Mouse (Mus musculus) heart, adult 2 months (tissue): ENCODE measurements around the gene Padi1. TPM values are rescaled to one million over a fixed set of nuclear protein-coding genes. Genes with fewer than 3 reads are reported as not detected.

Experiments
- DNase-seq, 2 experiments: peaks; one replicate each; pipeline ENCODE4 v3.0.0; 2021
- H3K27ac ChIP-seq: fragments of 200-600 bp; 2 replicates; pipeline ENCODE4 v1.8.1; 2022
- H3K27me3 ChIP-seq: fragments of 200-500 bp; 2 replicates; pipeline ENCODE4 v1.6.1; 2012; ENCODE audit warnings: mild to moderate bottlenecking, low read length, inconsistent platforms, mixed read lengths; ENCODE audit not compliant: control insufficient read depth, insufficient read depth
- H3K36me3 ChIP-seq: fragments of 200-500 bp; 2 replicates; pipeline ENCODE4 v1.6.1; 2012; ENCODE audit warnings: low read length, inconsistent platforms; ENCODE audit not compliant: control insufficient read depth, insufficient read depth
- H3K4me1 ChIP-seq: fragments of 200-500 bp; 2 replicates; pipeline ENCODE4 v1.6.1; 2011; ENCODE audit warnings: low read length; ENCODE audit not compliant: control insufficient read depth, insufficient read depth
- H3K4me3 ChIP-seq: fragments of 200-600 bp; 2 replicates; pipeline ENCODE4 v1.8.1; 2022
- H3K79me2 ChIP-seq: fragments of 200-500 bp; replicated peaks from 2 replicates; pipeline ENCODE4 v1.6.1; 2012; ENCODE audit warnings: mild to moderate bottlenecking, inconsistent platforms, low read length, moderate library complexity, mixed read lengths; ENCODE audit not compliant: control insufficient read depth, insufficient read depth
- H3K9ac ChIP-seq: fragments of 200-500 bp; 2 replicates; pipeline ENCODE4 v1.6.1; 2012; ENCODE audit warnings: low read depth, mild to moderate bottlenecking, control low read depth, inconsistent platforms, low read length, mixed read lengths
- CTCF ChIP-seq: fragments of 200-600 bp; IDR thresholded peaks from 2 replicates; pipeline ENCODE4 v1.8.1; 2022; ENCODE audit warnings: antibody characterized with exemption, mild to moderate bottlenecking, moderate library complexity
- EP300 ChIP-seq: fragments of 200-500 bp; IDR thresholded peaks from 2 replicates; pipeline ENCODE4 v1.6.1; 2011; ENCODE audit warnings: low read depth, low read length, control low read depth; ENCODE audit not compliant: insufficient read depth
- POLR2A ChIP-seq: fragments of 200-500 bp; IDR thresholded peaks from 2 replicates; pipeline ENCODE4 v1.6.1; 2011; ENCODE audit warnings: mild to moderate bottlenecking, low read depth, low read length, control low read depth; ENCODE audit not compliant: insufficient read depth
- WGBS: fragments of 180-500 bp; shearing (Covaris S2); methylation state at CpG from one replicate; pipeline ENCODE4 v1.1.7; 2018; 5-methylcytosine and 5-hydroxymethylcytosine counted together
- intact Hi-C: fragments of 180-260 bp; cut with DNase I; formaldehyde crosslinking; loops from one replicate; pipeline ENCODE4 v1.15.1; 2025
- polyA plus RNA-seq: library from polyadenylated mRNA; depleted of rRNA; stranded (reverse); fragments of >200 nt; gene quantifications from 2 replicates; pipeline ENCODE4 v1.2.3, GENCODE M21; 2012
- total RNA-seq, 2 experiments: library from RNA; stranded (reverse); gene quantifications; 2 replicates each; pipeline ENCODE4 v1.2.3; 2021

Padi1 gene
- total and polyA plus RNA-seq, 3 experiments, result 0.47 TPM; not detected in 2

- Histone ChIP-seq H3K36me3 (no peaks in the 10 kb centered on the region), H3K4me3 (no peak overlapping the region), H3K9ac (no peak overlapping the region), H3K27me3 (no peaks in the 10 kb centered on the region), H3K79me2 (no peaks in the 10 kb centered on the region), H3K4me1 (no peaks in the 10 kb centered on the region), H3K27ac (no peak overlapping the region)
- WGBS, result 79% methylated on average over 11 of the region's 11 CpGs
- intact Hi-C loops, result no loop called here
- TF ChIP-seq CTCF, result no peak
- TF ChIP-seq POLR2A, result no peak
- no peak for TF ChIP-seq EP300
- DNase-seq, result no peak
Measured at GRCm38 (mm10) chr4:140849310-140849709, 3.7 kb upstream of the Padi1 start.

- TF ChIP-seq EP300 (no peak), CTCF (no peak), POLR2A (no peak)
- DNase-seq, result no peak
- H3K27me3 ChIP-seq, result no peaks in the 10 kb centered on the region
- H3K4me3 ChIP-seq, result no peak overlapping the region
- H3K79me2 ChIP-seq, result no peaks in the 10 kb centered on the region
- 50% methylated on average over 4 of the region's 4 CpGs for WGBS
- no peak overlapping the region for H3K27ac ChIP-seq
- H3K9ac ChIP-seq, result no peak overlapping the region
- intact Hi-C loops, result no loop called here
- no peaks in the 10 kb centered on the region for H3K4me1 ChIP-seq
- no peaks in the 10 kb centered on the region for H3K36me3 ChIP-seq
Measured at GRCm38 (mm10) chr4:140844991-140845390, 587 bp downstream of the Padi1 start.

GRCm38 (mm10) chr4:140843670-140844280 is 1.8 kb downstream of the Padi1 start:
- WGBS, result 66% methylated on average over 15 of the region's 15 CpGs
- Histone ChIP-seq H3K79me2 (no peaks in the 10 kb centered on the region), H3K27ac (no peak overlapping the region), H3K9ac (no peak overlapping the region), H3K4me3 (no peak overlapping the region), H3K4me1 (no peaks in the 10 kb centered on the region), H3K27me3 (no peaks in the 10 kb centered on the region), H3K36me3 (no peaks in the 10 kb centered on the region)
- DNase-seq, result no peak
- no peak for TF ChIP-seq CTCF
- no peak for TF ChIP-seq EP300
- no peak for TF ChIP-seq POLR2A
- intact Hi-C loops, result no loop called here

GRCm38 (mm10) chr4:140842909-140843308 is 2.7 kb downstream of the Padi1 start:
- no peaks in the 10 kb centered on the region for H3K27me3 ChIP-seq
- no peak overlapping the region for H3K4me3 ChIP-seq
- H3K9ac ChIP-seq, result no peak overlapping the region
- no peak for DNase-seq
- H3K36me3 ChIP-seq, result no peaks in the 10 kb centered on the region
- H3K27ac ChIP-seq, result no peak overlapping the region
- no peaks in the 10 kb centered on the region for H3K4me1 ChIP-seq
- no peaks in the 10 kb centered on the region for H3K79me2 ChIP-seq
- 80% methylated on average over 1 of the region's 1 CpGs for WGBS
- TF ChIP-seq POLR2A (no peak), CTCF (no peak)
- intact Hi-C loops, result no loop called here

GRCm38 (mm10) chr4:140837879-140838278 is 7.7 kb downstream of the Padi1 start:
- Histone ChIP-seq H3K79me2 (no peaks in the 10 kb centered on the region), H3K27ac (no peak overlapping the region), H3K4me3 (no peak overlapping the region), H3K4me1 (no peaks in the 10 kb centered on the region), H3K36me3 (no peaks in the 10 kb centered on the region), H3K27me3 (no peaks in the 10 kb centered on the region), H3K9ac (no peak overlapping the region)
- intact Hi-C loops, result no loop called here
- WGBS, result 19% methylated on average over 8 of the region's 8 CpGs
- peak in 1 of 2 experiments; percentile 17 for DNase-seq
- no peak for TF ChIP-seq POLR2A
- TF ChIP-seq CTCF, result no peak
- no peak for TF ChIP-seq EP300

- 59% methylated on average over 11 of the region's 11 CpGs for WGBS
- Histone ChIP-seq H3K79me2 (no peaks in the 10 kb centered on the region), H3K4me3 (no peak overlapping the region), H3K27me3 (no peaks in the 10 kb centered on the region), H3K27ac (no peak overlapping the region), H3K4me1 (no peaks in the 10 kb centered on the region), H3K9ac (no peak overlapping the region), H3K36me3 (no peaks in the 10 kb centered on the region)
- TF ChIP-seq CTCF (no peak), EP300 (no peak), POLR2A (no peak)
- intact Hi-C loops, result no loop called here
- no peak for DNase-seq
Measured at GRCm38 (mm10) chr4:140836208-140836866, 9.2 kb downstream of the Padi1 start.
